Mouse (Mus musculus) E14TG2a.4 (cell line): Measurements from ENCODE around the gene Lef1.

Source experiments
- H3K27me3 ChIP-seq: 2 replicates; pipeline ENCODE4 v1.6.1; 2014; ENCODE audit warnings: low read length, control low read depth; ENCODE audit not compliant: insufficient read depth
- H3K36me3 ChIP-seq: 2 replicates; pipeline ENCODE4 v1.6.1; 2014; ENCODE audit warnings: low read length, control low read depth; ENCODE audit not compliant: insufficient read depth
- H3K4me1 ChIP-seq: replicated peaks from 2 replicates; pipeline ENCODE4 v1.6.1; 2014; ENCODE audit warnings: low read depth, low read length, control low read depth
- H3K4me3 ChIP-seq: replicated peaks from 2 replicates; pipeline ENCODE4 v1.5.1; 2014; ENCODE audit warnings: mild to moderate bottlenecking, low read length
- H3K9me3 ChIP-seq: 2 replicates; pipeline ENCODE4 v1.6.1; 2014; ENCODE audit warnings: low read length, control low read depth
- CTCF ChIP-seq: conservative IDR thresholded peaks from 2 replicates; pipeline ENCODE4 v1.5.1; 2014; ENCODE audit warnings: low read length
- NANOG ChIP-seq: IDR thresholded peaks from 2 replicates; pipeline ENCODE4 v1.6.1; 2014; ENCODE audit warnings: borderline replicate concordance, low read length, mixed read lengths
- POU5F1 ChIP-seq: IDR thresholded peaks from 2 replicates; pipeline ENCODE4 v1.6.1; 2014; ENCODE audit warnings: low read length, borderline replicate concordance

The Lef1 gene

GRCm38 (mm10) chr3:131155657-131156056 is 45.4 kb downstream of the Lef1 start:
- peaks cover 61% of the 10 kb centered on the region for H3K4me1 ChIP-seq
- no peak overlapping the region for H3K4me3 ChIP-seq
- peaks cover 49% of the 10 kb centered on the region for H3K36me3 ChIP-seq
- no peak for TF ChIP-seq POU5F1
- TF ChIP-seq CTCF: no peak
- TF ChIP-seq NANOG: no peak
- H3K9me3 ChIP-seq: peaks cover 9% of the 10 kb centered on the region; the same call in 1 of the 2 replicates
- H3K27me3 ChIP-seq: no peaks in the 10 kb centered on the region

- Histone ChIP-seq H3K4me3 (0 out of 2 replicates have a peak overlapping the region, but pooled peaks have one; percentile 10), H3K9me3 (peaks cover 9% of the 10 kb centered on the region; the same call in 1 of the 2 replicates), H3K4me1 (peaks cover 63% of the 10 kb centered on the region), H3K27me3 (no peaks in the 10 kb centered on the region), H3K36me3 (peaks cover 47% of the 10 kb centered on the region)
- no peak for TF ChIP-seq POU5F1
- no peak for TF ChIP-seq NANOG
- no peak for TF ChIP-seq CTCF
Measured at GRCm38 (mm10) chr3:131156377-131156776, 46.1 kb downstream of the Lef1 start.

GRCm38 (mm10) chr3:131157471-131157870 is 47.2 kb downstream of the Lef1 start:
- TF ChIP-seq NANOG (no peak), POU5F1 (no peak), CTCF (no peak)
- peaks cover 74% of the 10 kb centered on the region for H3K4me1 ChIP-seq
- no peaks in the 10 kb centered on the region for H3K27me3 ChIP-seq
- no peak overlapping the region for H3K4me3 ChIP-seq
- peaks cover 40% of the 10 kb centered on the region for H3K36me3 ChIP-seq
- peaks cover 9% of the 10 kb centered on the region; the same call in 1 of the 2 replicates for H3K9me3 ChIP-seq

GRCm38 (mm10) chr3:131159204-131159760 is 49.0 kb downstream of the Lef1 start:
- peaks cover 27% of the 10 kb centered on the region for H3K36me3 ChIP-seq
- TF ChIP-seq POU5F1: no peak
- no peak for TF ChIP-seq CTCF
- TF ChIP-seq NANOG: no peak
- peaks cover 9% of the 10 kb centered on the region; the same call in 1 of the 2 replicates for H3K9me3 ChIP-seq
- H3K4me1 ChIP-seq: peaks cover 75% of the 10 kb centered on the region
- H3K4me3 ChIP-seq: no peak overlapping the region
- H3K27me3 ChIP-seq: no peaks in the 10 kb centered on the region

GRCm38 (mm10) chr3:131159881-131160615 is 49.8 kb downstream of the Lef1 start:
- no peaks in the 10 kb centered on the region for H3K27me3 ChIP-seq
- peaks cover 9% of the 10 kb centered on the region; the same call in 1 of the 2 replicates for H3K9me3 ChIP-seq
- TF ChIP-seq CTCF: no peak
- no peak for TF ChIP-seq POU5F1
- TF ChIP-seq NANOG: no peak
- H3K36me3 ChIP-seq: peaks cover 30% of the 10 kb centered on the region
- peaks cover 71% of the 10 kb centered on the region for H3K4me1 ChIP-seq
- no peak overlapping the region for H3K4me3 ChIP-seq

- Histone ChIP-seq H3K9me3 (peaks cover 9% of the 10 kb centered on the region; the same call in 1 of the 2 replicates), H3K36me3 (peaks cover 37% of the 10 kb centered on the region), H3K4me1 (peaks cover 62% of the 10 kb centered on the region), H3K4me3 (no peak overlapping the region), H3K27me3 (no peaks in the 10 kb centered on the region)
- TF ChIP-seq POU5F1 (no peak), NANOG (no peak), CTCF (no peak)
Measured at GRCm38 (mm10) chr3:131160921-131161320, 50.6 kb downstream of the Lef1 start.

GRCm38 (mm10) chr3:131167731-131168130 is 57.5 kb downstream of the Lef1 start:
- Histone ChIP-seq H3K27me3 (no peaks in the 10 kb centered on the region), H3K36me3 (peaks cover 31% of the 10 kb centered on the region), H3K4me1 (peaks cover under 1% of the 10 kb centered on the region; the same call in 1 of the 2 replicates), H3K9me3 (peaks cover 21% of the 10 kb centered on the region), H3K4me3 (no peak overlapping the region)
- TF ChIP-seq CTCF (no peak), POU5F1 (no peak), NANOG (no peak)

GRCm38 (mm10) chr3:131169161-131169560 is 58.9 kb downstream of the Lef1 start:
- peaks cover 31% of the 10 kb centered on the region for H3K36me3 ChIP-seq
- TF ChIP-seq CTCF (no peak), POU5F1 (no peak), NANOG (no peak)
- peaks cover 4% of the 10 kb centered on the region; the same call in 1 of the 2 replicates for H3K4me1 ChIP-seq
- H3K4me3 ChIP-seq: no peak overlapping the region
- H3K9me3 ChIP-seq: peaks cover 25% of the 10 kb centered on the region
- no peaks in the 10 kb centered on the region for H3K27me3 ChIP-seq

GRCm38 (mm10) chr3:131170099-131170643 is 59.9 kb downstream of the Lef1 start:
- H3K4me3 ChIP-seq: no peak overlapping the region
- peaks cover 8% of the 10 kb centered on the region for H3K4me1 ChIP-seq
- no peak for TF ChIP-seq POU5F1
- TF ChIP-seq CTCF: peak; percentile 11; the same call in 1 of the 2 replicates
- peaks cover 25% of the 10 kb centered on the region for H3K9me3 ChIP-seq
- H3K36me3 ChIP-seq: peaks cover 29% of the 10 kb centered on the region
- H3K27me3 ChIP-seq: no peaks in the 10 kb centered on the region
